In the genomic region with DNA sequence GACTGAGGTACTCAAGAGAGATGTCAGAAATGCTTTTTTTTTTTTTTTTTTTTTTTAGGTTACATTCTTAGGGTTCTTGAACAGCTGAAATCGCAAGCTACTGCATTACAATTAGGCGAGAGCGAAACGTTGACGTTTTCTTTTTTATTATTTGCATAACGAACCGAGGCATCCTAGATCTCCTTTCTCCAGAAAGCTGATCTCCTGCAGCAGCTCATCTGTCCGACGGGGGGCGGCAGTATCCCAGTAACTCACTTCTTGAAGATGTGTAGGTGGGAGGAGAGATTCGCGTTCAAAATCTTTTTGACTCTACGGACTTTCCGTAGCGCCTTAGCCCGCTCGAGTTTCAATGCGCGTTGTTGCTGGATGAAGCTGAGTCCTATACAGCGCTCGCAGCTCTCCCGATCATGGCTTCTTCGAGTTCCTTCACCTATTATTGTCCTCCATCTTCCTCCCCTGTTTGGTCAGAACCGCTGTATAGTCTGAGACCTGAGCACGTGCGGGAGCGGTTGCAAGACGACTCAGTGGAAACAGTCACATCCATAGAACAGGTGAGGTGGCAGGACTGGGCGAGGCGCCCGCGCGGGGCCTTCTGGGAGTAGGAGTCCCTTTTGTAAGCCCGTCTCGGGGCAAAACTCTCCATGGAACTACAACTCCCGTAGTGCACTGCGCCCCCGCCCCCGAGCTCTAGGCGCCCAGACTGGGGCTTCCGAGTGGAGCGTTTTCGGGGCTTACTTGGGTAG, we compare ENCODE assay signal across 8 mouse cellular contexts. TPM values are rescaled to one million over a fixed set of nuclear protein-coding genes. Genes with fewer than 3 reads are reported as not detected.
DNase-seq lines count a peak whose midpoint lies in the region; ATAC-seq lines count a peak whose summit lies in the region.

No protein-coding gene starts in this region.

- peak; percentile 99 for ATAC-seq in heart, embryonic 16.5 days (replicated peaks; ENCODE audit: extremely low read depth, insufficient read depth, low FRiP score)
- ATAC-seq in liver, embryonic 15.5 days (ENCODE audit: insufficient read depth), result peak; percentile 99
- ATAC-seq in neural tube, embryonic 12.5 days (ENCODE audit: low FRiP score, low read depth), result peak; percentile 99

- under 1% methylated on average over 43 of the region's 43 CpGs for WGBS in forebrain, embryonic 10.5 days
- WGBS in heart, embryonic 16.5 days, result under 1% methylated on average over 43 of the region's 43 CpGs
- WGBS in liver, embryonic 15.5 days (ENCODE audit: insufficient replicate concordance), result under 1% methylated on average over 43 of the region's 43 CpGs
- WGBS in neural tube, embryonic 12.5 days, result under 1% methylated on average over 43 of the region's 43 CpGs

- H3K4me3 ChIP-seq in forebrain, embryonic 10.5 days, result peak overlapping the region; percentile 75
- peak overlapping the region; percentile 90 for H3K4me3 ChIP-seq in heart, embryonic 16.5 days (ENCODE audit: low read length)
- H3K4me3 ChIP-seq in liver, embryonic 15.5 days (replicated peaks), result peak overlapping the region; percentile 76
- H3K4me3 ChIP-seq in neural tube, embryonic 12.5 days, result peak overlapping the region; percentile 64

- peak overlapping the region; percentile 90 for H3K4me2 ChIP-seq in heart, embryonic 16.5 days (ENCODE audit: low read depth, low read length)
- H3K4me2 ChIP-seq in liver, embryonic 15.5 days, result peak overlapping the region; percentile 74
- H3K4me2 ChIP-seq in neural tube, embryonic 12.5 days (replicated peaks), result peak overlapping the region; percentile 73

- no peaks in the 10 kb centered on the region for H3K9me3 ChIP-seq in forebrain, embryonic 10.5 days
- H3K9me3 ChIP-seq in heart, embryonic 16.5 days (replicated peaks; ENCODE audit: control insufficient read depth, low read length), result no peaks in the 10 kb centered on the region
- no peaks in the 10 kb centered on the region for H3K9me3 ChIP-seq in liver, embryonic 15.5 days (replicated peaks)
- no peaks in the 10 kb centered on the region for H3K9me3 ChIP-seq in neural tube, embryonic 12.5 days

- DNase-seq in CD8-positive naive resting alpha-beta T cell, adult 2 months (ENCODE audit: low read depth in 2 of 2, low spot score in 2 of 2), result peak; percentile 94 to 98
- peak; percentile 95 for DNase-seq in c-Kit-positive CD71-negative TER-119-negative erythroid progenitor cells, embryonic 14.5 days (ENCODE audit: low read depth)
- DNase-seq in forebrain, embryonic 10.5 days (ENCODE audit: extremely low spot score, low spot score), result peak; percentile 96
- DNase-seq in kidney, postnatal 36 days, result peak; percentile 99
- DNase-seq in telencephalon, adult 2 months (ENCODE audit: low read depth, low spot score), result peak; percentile 98

- no peaks in the 10 kb centered on the region for H3K27me3 ChIP-seq in forebrain, embryonic 10.5 days (ENCODE audit: poor library complexity, severe bottlenecking)
- no peaks in the 10 kb centered on the region for H3K27me3 ChIP-seq in heart, embryonic 16.5 days (ENCODE audit: control insufficient read depth, insufficient read depth, low read length)
- H3K27me3 ChIP-seq in liver, embryonic 15.5 days, result peaks cover 12% of the 10 kb centered on the region
- H3K27me3 ChIP-seq in neural tube, embryonic 12.5 days (replicated peaks), result no peaks in the 10 kb centered on the region

- no peaks in the 10 kb centered on the region for H3K36me3 ChIP-seq in forebrain, embryonic 10.5 days (replicated peaks)
- H3K36me3 ChIP-seq in heart, embryonic 16.5 days (ENCODE audit: control insufficient read depth, insufficient read depth), result no peaks in the 10 kb centered on the region
- no peaks in the 10 kb centered on the region for H3K36me3 ChIP-seq in liver, embryonic 15.5 days (replicated peaks)
- H3K36me3 ChIP-seq in neural tube, embryonic 12.5 days, result no peaks in the 10 kb centered on the region

- peak overlapping the region; percentile 89 for H3K27ac ChIP-seq in forebrain, embryonic 10.5 days
- H3K27ac ChIP-seq in heart, embryonic 16.5 days (ENCODE audit: low read length), result peak overlapping the region; percentile 72
- H3K27ac ChIP-seq in liver, embryonic 15.5 days (replicated peaks), result peak overlapping the region; percentile 71
- no peak overlapping the region for H3K27ac ChIP-seq in neural tube, embryonic 12.5 days

- peaks cover 12% of the 10 kb centered on the region for H3K4me1 ChIP-seq in forebrain, embryonic 10.5 days
- H3K4me1 ChIP-seq in heart, embryonic 16.5 days (ENCODE audit: control insufficient read depth, insufficient read depth, low read length), result peaks cover 7% of the 10 kb centered on the region
- peaks cover 18% of the 10 kb centered on the region for H3K4me1 ChIP-seq in liver, embryonic 15.5 days (replicated peaks)
- no peaks in the 10 kb centered on the region; the same call in 1 of the 2 replicates for H3K4me1 ChIP-seq in neural tube, embryonic 12.5 days

- peak overlapping the region; percentile 89 for H3K9ac ChIP-seq in heart, embryonic 16.5 days (ENCODE audit: low read length)
- H3K9ac ChIP-seq in liver, embryonic 15.5 days, result peak overlapping the region; percentile 70
- H3K9ac ChIP-seq in neural tube, embryonic 12.5 days, result peak overlapping the region; percentile 66

RNA-seq across cellular contexts. Expression of a gene that starts 14.6 kb away (rescaled TPM):
- polyA plus RNA-seq in forebrain, embryonic 10.5 days (2016; fragmentation: Nextera tagmentation; extraction: Ambion mirVana), result 8.3 and 9.2 TPM in 2 replicates
- polyA plus RNA-seq in heart, embryonic 16.5 days (2015; fragmentation: Nextera tagmentation; extraction: Ambion mirVana), result 8.7 and 8.8 TPM in 2 replicates
- 0.25 and 0.35 TPM in 2 replicates for polyA plus RNA-seq in liver, embryonic 15.5 days (2015; fragmentation: Nextera tagmentation; extraction: Ambion mirVana)
- polyA plus RNA-seq in neural tube, embryonic 12.5 days (2016; fragmentation: Nextera tagmentation; extraction: Ambion mirVana), result 20.7 and 22.6 TPM in 2 replicates

RNA-seq across cellular contexts. Expression of a gene that starts 41.9 kb away (rescaled TPM):
- polyA plus RNA-seq in forebrain, embryonic 10.5 days (2016; fragmentation: Nextera tagmentation; extraction: Ambion mirVana), result 0.20 and 0.21 TPM in 2 replicates
- 0.50 and 0.66 TPM in 2 replicates for polyA plus RNA-seq in heart, embryonic 16.5 days (2015; fragmentation: Nextera tagmentation; extraction: Ambion mirVana)
- 0.23 TPM in 1 of 2 replicates, not detected in the other for polyA plus RNA-seq in liver, embryonic 15.5 days (2015; fragmentation: Nextera tagmentation; extraction: Ambion mirVana)
- polyA plus RNA-seq in neural tube, embryonic 12.5 days (2016; fragmentation: Nextera tagmentation; extraction: Ambion mirVana), result not detected in 2 replicates
